Mouse (Mus musculus) c-Kit-positive CD71-negative TER-119-negative erythroid progenitor cells, embryonic 14.5 days (primary cell): ENCODE results near the gene Tmem198.

Experiments used
- DNase-seq: peaks from one replicate; pipeline ENCODE4 v3.0.0-alpha.2; 2013; ENCODE audit warnings: low read depth

Gene Tmem198

DNA sequence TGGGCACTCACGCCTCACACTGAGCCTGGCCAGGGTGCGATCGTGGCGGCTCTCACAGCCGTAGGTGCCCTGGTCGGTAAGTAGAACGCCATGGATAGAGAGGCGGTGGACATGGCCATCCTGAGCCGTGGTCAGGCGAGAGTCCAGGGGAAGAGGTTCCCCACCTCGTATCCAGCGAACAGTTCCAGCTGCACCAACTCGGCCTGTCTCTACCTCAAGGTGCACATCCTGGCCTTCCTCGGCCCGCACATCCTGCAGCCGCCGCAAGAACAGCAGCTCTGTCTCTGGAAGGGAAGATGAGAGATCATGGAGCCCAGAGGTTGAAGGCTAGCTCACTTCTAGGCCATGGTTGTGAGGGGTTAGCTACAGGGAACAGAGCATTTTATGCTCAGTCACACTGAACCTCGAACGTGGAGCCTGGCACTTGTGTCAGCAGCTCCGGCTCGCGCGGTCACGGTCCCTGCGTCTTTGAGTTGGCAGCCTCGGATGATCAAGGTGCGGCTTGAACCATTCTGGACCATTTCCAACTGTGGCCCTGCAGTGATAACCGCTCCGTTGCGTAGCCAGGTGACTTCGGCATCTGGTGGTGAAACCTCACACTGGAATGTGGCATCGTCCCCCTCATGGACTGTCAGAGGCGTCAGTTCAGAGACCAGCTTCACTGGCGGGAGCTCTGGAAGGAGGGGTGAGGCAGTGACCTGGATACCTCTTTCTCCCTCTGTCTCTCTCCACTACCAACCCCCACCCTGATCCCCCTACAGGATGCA lies 11.6 kb downstream of the Tmem198 start:
- no peak for DNase-seq

DNA sequence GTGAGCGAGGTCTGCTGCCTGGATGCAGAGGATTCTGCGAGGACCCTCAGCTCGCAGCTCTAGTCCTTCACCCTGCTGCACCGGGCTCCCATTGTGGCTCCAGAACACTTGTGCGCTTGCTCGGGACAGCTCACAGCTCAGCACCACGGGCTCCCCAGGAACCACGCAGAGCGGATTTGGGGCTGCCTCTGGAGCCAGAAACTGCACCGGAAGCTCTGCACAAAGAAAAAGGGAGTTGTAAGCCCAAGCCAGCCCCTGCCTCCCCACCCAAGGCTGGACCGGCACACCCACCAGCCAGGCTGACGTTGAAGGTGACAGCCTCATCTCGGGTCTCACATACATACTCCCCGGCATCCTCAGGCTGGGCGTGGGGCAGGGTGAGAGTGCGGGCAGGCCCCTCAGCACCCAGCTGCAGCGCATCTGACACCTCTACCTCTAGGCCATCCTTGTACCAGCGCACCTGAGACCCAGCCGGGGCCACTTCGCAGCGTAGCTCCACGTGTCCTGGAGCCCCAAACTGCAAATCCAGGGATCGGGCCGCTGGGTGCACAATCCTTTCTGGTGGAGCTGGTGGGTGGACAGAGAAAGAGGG lies 13.3 kb downstream of the Tmem198 start:
- DNase-seq, result no peak

DNA sequence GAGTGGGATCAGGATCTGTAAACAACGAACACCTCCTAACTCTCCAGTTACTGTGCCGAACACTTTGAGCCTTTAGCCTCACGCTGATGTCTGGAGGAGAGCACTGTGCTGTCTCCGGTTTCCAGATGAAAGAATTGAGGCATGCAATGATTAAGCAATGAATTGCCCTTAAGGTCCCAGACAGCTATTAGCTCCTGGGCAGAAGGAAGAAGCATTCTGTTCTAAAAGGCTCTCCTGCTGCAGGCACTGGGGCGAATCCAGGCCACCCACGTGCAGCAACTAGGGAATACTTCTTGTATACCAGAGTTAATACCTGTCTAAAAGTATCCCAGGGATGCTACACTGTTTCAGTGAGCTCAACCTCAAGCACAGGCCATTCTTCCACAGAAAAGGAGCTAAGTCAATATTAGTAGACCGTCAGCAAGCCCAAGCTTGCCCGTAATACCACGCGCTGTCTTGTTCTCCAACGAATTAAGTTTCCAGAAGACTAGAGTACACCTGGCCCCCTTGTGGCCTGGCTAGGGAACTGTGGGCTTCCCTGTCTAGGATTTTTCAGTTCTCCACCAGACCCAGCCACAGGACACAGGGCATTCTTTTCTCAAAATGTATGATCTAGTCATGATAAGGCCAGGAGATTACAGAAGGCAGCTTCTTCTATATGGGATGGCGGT lies 15.7 kb downstream of the Tmem198 start:
- DNase-seq, result no peak

DNA sequence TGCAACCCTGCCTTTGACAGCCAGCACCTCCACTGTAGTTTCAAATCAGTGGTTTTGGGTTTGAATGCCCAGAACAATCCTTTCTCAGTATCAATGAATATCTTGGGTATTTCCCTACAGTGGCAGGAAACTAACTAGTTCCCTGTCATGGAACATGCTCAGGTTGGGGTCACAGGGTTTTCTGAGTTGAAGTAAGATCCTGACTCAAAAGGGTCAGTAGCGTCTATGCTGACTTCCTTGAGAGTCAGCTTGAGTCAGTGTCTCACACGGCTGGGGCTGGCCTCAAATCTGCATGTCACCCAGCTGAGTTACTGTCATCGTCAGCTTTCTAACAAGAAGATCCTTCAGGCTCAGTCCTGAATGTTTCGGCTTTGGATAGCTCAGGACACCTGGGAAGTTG lies 19.6 kb downstream of the Tmem198 start:
- DNase-seq, result no peak

DNA sequence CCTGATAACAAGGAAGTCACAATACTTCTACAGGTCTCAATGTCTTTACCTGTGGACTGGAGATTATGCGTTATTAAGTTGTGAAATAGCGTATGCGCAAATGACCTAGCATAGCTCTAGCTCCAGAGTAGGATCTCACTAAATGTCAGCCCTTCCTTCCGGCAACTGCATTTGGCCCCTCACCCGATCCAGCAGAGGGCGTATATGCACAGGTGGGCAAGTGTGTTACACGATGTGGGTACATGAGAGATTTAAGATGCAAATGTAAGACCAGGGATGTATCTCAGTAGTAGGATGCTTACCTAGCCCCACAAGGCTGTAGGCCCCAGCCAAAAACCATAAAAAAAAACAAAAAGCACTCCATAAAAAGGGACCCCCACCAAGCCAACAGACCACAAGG lies 20.1 kb downstream of the Tmem198 start:
- DNase-seq, result no peak

DNA sequence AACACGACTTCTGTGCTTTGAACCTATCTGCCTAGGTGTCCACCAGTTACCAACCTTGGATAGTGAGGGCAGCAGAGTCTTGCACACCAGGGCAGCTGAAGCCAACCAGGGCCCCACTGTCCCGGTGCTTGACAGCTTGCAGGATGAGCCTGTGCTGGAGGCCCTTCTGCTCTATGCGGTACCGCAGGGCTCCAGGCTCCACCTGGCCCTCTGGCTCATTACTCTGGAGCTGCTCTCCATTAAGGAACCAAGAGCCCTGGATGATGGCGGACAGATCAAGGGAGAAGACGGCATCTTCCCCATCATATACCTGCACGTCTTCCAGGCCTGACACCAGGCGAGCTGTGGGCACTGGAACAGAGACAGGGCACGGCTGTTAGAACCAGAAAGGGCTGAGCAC lies 22.6 kb downstream of the Tmem198 start:
- no peak for DNase-seq

DNA sequence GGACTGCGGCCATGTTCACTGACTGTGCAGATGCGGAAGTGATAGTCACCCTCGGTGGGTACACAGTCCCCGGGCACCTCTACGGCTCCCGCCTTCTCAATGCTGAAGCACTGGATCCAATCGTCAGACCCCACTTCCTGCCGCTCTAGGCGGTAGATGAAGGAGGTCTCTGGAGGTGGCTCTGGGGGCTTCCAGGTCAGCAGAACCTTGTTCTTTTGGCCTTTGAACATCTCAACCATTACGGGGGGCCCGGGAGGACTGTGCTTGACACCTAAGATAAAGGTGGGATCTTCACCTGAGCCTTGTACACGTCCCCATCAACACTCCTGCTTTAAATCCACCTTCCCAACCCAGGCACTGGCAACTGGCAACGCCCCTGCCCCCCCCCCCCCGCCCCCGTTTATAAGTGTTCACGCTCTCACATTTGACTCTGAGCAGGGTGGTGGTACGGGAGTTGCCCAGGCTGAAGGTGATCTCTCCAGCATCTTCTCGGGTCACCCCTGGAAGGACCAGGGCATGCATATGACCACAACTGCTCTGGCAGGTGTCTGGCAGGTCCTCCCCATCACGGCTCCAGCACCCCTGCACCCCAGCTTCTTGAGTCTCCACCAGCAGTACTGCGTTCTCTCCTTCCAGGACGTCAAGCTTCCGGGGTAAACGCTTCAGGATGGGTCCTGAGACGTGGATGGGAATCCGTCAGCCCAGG lies 23.8 kb downstream of the Tmem198 start:
- DNase-seq, result no peak

DNA sequence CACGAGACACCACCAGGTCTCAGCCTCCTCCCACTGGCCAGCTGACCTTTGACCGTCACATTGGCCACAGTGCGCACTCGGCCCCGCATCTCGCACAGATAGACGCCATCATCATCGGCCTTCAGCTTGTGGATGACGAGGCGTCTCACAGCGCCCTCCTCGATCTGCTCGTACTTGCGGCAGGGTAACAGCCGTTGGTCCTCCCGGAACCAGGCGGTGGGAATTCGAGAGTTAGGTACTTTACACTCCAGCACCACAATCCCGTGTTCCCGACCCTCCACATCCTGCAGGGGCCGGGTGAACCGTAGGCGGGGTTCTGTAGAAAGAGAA lies 24.3 kb downstream of the Tmem198 start:
- DNase-seq, result no peak

DNA sequence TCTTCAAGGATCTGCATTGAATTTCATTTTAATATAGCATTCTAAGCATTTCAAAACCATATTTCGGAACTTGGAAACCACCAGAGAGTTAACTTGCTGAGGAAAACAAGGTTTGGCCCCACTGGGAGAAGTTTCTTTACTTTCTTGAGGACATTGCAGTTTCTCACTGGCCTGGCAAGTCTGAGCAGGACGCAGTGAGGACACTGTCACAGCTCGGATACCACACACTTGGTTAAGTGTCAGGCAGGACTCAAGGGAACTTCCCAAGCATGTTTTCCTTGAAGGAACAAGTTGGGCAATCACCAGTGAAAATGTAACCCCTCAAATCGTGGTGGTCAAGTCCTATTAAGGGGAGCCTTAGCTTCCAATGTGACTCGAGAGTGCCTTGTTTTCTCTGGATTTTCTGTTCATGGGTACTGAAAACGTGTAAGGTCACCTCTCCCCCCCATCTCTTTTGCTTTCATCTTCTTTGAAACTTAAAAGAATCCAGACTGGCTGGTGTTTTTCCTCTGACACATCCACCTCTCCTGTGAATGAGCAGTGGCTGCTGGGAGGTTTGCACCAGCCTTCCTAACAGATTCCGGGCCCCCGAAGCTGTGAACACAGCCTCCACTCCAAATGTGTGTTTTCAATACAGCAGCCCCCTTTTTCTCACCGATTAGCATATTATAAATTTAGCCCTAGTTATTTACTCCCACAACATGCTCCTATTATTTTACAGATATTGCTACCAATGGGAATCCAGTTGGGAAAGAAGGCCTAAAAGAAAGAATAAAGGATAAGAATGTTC lies 25.1 kb downstream of the Tmem198 start:
- DNase-seq, result no peak

DNA sequence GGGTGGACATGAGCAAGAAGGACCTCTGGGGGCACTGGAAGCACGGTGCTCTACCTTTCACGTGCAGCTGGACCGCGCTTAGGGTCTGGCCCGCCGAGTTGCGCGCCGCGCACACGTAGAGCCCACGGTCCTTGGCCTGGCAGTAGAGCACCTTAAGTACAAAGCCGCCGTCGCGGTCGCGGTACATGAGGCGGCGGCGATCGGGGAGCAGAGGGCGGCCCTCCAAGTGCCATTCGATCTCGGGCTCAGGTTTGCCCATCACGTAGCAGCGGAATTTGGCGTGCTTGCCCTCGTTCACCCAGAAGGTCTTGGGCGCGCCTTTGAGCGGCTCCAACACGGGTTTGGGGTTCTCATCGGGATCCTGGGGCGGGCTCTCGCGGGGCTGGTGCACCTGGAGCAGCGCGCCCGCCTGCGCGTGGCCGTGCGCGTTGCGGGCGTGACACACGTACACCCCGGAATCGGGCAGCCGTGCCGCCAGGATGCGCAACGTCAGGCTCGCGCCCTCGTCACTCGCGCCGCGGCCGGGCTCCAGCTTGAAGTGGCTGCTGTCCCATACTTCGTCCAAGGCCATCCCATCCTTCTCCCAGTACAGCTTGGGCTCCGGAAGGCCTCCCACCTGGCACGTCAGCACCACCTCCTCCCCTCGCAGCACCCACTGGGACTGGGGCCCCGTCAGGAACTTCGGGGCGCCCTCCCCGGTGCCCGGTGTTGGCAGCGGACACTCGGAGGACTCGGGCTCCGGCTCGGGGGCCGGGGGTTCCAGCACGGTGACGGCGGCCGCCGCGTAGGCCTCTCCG lies 26.0 kb downstream of the Tmem198 start:
- no peak for DNase-seq

DNA sequence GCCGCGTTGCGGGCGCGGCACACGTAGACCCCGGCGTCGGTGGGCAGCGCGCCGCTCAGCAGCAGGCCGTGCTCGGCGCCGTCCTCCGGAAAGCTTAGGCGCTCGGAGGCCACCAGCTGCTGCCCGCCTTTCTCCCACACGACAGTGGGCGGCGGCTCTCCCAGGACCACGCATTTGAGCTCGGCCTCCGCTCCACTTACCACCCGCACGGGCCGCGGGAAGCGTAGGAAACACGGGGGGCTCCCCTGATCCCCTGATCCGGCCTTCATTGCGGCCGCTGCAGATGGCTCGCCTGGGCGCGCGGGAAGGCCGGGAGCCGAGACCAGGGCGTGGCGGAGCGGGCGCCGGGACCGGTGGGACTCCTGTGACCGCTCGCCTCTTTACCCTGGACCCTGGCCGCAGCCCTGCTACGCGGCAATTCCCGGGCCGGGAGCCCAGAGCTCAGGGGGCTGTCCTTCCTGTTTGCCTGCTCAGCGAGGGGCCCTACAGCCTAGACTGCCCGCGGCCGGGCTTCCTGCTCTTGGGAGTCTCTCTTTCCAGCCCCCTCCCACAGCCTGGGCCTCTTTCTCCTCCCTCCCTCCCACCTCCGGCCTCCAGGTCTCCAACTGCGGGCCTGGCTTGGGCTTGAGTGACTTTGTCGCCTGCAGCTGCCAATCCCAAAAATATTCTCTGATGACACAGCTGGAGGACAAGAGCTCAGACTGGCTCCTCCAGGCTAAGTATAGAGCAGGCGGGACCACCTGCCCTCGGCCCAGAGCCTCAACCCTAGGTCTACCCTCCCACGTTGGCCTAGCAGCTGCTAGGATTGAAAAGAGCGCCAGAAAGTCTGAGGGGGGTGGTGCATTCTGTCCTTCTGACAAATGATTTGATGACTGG lies 26.9 kb downstream of the Tmem198 start, which contains the start of gene Obsl1:
Obsl1 (minus strand) TSS at position 497 of the 876 bp plus-strand sequence.
- no peak for DNase-seq

DNA sequence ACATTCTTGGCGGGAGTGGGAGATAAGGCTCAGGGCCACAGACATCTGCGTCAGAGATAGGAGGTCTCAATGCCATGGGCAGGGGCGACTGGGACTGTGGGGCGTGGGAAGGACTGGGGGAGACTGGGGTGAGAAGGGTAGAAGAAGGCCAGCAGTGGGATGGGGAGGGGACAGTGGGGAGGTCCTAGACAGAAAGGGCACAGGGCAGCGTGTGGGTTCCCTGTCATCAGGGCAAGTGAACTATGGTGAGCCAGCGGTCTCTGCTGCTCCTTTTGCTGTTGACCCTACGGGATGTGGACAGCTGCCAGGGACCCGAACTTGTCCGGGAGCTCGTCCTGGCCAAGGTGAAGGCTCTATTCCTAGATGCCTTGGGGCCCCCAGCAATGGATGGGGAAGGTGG lies 27.7 kb downstream of the Tmem198 start, which contains the start of gene Inha:
Inha (plus strand) TSS at position 72 of the 400 bp plus-strand sequence.
- DNase-seq, result no peak

DNA sequence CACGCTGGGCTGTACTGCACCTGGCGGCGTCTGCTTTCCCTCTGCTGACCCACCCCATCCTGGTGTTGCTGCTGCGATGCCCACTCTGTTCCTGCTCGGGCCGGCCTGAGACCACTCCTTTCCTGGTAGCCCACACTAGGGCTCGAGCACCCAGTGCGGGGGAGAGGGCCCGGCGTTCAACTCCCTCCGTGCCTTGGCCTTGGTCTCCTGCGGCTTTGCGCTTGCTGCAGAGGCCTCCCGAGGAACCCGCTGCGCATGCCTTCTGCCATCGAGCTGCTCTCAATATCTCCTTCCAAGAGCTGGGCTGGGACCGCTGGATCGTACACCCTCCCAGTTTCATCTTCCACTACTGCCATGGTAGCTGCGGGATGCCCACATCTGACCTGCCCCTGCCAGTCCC lies 30.3 kb downstream of the Tmem198 start:
- no peak for DNase-seq

DNA sequence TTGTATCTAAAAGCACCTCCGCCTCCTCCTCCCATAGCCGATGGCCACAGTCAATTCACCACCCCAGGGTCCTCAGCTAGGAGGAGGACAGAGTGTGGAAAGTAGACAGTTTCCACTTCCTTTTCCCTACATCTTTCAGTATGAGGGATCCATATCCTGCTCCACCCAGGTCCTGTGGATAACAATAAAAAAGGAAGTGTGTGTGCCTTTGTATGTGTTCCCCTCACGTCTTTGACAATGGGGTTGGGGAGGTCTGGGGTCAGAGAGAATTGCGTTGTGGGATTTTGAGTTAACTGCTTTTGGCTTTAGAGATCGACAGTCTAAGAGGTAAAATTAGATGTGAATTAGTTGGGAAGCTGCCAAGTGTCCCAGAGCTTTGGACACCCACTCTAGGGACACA lies 30.8 kb downstream of the Tmem198 start:
- DNase-seq, result no peak

DNA sequence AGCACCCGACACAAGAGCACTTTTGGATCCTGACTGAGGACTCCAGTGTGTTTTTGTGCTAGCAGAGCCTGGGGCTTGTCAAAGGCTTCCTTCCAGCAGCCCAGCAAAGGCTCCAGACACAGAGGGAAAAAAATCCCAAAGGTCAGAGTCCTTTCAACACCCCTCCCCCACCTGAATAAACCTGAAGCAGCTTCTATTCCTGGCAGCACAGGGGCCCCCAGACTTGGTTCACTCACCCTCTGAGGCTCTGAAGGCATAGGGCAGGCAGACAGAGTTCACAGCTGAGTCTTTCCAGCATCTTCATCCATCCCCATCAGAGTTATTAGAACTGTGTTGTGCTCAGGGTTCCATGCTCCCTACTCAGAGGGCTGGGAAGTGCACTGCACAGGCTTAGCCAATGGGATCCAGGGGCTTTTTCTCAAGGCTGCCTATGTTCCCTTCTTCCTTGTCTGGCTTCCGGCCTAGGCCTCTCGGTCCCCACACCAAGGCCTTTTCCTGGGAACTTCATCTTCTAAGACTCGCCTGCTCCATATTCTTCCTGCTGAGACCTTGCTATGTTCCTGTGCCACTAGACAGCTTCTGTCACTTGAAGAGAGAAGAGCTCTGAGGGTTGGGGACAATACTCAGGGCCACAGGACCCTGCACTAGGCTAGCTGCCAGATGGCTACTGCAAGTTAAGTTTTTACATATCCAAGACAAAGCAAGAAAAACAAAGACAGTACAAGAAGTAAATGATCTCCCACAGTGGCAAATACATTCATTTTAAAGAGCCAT lies 32.3 kb downstream of the Tmem198 start:
- no peak for DNase-seq

DNA sequence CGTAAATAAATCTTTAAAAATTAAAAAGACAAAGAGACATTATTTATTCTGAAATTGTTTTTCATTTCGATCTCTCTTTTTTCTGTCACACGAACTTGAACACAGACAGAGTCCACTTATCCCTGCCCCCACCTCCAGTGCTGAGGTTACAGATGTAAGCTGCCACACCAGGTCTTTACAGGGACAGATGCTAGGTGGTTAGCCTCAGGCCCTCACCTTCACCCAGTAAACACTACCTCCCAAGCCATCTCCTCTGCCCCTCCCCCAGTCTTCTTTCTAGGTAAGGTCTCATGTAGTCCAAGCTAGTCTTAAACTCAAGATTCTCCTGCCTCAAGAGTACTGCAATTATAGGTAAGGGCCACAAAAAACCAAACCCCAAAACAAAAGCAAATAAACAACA lies 33.2 kb downstream of the Tmem198 start:
- no peak for DNase-seq

DNA sequence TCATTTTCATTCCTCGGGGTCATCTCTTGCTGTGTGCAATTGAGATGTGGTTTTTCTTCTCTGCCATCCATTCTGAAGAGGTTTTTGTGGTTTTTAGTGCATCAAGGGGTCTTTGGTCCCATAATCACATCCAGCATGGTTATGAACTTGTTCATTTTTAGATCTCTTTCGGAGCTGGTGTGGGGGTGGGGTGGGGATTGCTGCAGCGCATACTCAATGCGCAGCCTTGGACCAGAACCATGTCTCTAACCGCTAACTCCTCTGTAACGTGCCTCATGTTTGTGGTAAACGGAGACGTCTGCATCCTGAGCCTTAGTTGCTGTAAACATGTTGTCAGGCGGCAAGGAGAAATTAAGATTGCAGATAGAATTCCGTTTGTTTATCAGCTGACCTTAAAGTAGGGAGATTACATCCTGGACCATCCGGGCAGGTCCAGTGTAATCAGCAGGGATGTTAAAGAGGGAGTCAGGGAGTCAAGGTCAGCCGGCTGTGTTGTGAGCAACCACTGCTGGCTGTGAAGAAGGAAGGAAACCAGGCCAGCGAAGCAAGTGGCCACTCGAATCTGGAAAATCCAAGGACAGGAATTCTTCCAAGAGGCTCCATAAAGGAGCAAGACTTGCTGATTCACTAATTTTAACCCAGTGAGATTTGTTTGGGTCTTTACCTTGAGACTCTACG lies 37.5 kb downstream of the Tmem198 start:
- no peak for DNase-seq

DNA sequence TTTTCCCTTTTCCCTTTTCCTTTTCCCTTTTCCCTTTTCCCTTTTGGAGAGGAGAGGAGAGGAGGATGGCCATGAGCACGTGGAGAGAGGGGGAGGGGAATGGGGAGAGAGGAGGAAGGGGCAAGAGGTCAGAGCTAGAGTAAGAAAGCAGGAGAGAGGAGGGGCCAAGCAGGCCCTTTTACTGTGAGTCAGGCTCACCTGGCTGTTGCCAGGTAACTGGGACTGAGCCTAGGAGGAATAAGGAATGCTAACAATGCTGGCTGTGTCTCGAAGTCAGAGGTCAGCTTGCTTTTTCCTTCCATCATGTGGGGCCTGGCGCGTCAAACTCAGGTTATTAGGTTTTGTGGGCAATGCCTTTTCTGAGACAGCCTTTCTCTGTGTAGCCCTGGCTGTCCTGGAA lies 38.7 kb downstream of the Tmem198 start:
- no peak for DNase-seq

DNA sequence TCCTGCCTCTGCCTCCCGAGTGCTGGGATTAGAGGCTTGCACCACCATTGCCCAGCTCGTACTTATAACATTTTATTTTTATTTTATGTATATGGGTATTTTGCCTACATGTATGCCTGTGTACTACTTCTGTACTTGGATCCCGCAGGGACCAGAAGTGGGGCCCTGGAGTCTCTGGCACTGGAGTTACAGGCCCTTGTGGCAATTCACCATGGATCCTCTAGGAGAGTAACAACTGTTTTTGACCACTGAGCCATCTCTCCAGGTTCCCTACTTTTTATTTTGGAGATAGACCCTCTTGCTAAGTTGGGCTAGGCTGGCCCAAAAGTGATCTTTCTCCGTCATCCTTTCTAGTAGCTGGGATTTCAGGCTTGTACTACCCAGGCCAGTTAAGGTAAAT lies 39.1 kb downstream of the Tmem198 start:
- DNase-seq, result no peak
